Mouse (Mus musculus): ENCODE measurements around the gene Nr2f2. TPM values are rescaled to one million over a fixed set of nuclear protein-coding genes. Genes with fewer than 3 reads are reported as not detected.

Nr2f2 gene
- total RNA-seq, 2 experiments from 2014 or later = 38.9 to 45.2 TPM

DNA sequence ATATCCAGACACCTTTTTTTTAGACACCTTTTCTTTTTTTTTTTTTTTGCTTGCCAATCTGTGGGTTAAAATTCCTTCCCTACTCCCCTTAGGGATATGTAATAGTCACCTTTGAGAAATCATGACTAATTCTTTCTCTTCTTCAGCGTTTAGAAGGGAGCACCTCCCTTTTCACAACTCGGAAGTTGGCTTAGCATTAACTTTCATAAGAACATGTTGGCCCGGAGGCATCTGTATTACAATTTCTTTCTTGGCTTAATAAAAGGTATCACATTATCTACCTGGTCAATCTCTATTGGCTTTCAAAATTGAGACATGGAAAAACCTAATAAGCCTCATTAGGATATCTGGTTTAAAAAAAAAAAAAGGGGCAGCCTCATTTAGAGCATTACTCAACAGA is 14.4 kb upstream of the Nr2f2 start:
- H3K27ac ChIP-seq = no peak overlapping the region
- no peak for TF ChIP-seq CTCF (IDR thresholded peaks at IDR 0.05)
- no peak overlapping the region for H3K4me3 ChIP-seq
- no peak for DNase-seq (ENCODE audit: extremely low spot score in 1 of 2, low spot score in 2 of 2)
- intact Hi-C loops (cut with DNase I) = no loop called here

DNA sequence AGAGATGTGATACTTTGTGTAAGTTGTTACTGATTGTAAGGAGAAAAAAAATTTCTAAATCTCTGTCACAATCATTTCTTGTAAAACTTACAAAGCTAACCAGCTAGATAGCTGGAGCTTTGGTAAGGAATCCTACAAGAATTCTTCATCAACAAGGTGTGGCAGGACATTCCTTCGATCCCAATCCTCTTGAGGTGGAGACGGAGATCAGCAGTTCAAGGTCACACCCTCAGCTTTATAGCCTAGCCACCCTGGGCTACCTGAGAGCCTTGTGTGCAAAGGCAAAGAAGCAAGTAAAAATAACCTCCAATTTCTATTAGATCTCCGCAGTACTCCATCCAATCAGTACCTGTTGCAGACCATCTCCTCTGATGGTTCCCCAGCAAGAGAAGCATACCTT is 13.7 kb upstream of the Nr2f2 start:
- TF ChIP-seq CTCF (IDR thresholded peaks at IDR 0.05) = no peak

DNA sequence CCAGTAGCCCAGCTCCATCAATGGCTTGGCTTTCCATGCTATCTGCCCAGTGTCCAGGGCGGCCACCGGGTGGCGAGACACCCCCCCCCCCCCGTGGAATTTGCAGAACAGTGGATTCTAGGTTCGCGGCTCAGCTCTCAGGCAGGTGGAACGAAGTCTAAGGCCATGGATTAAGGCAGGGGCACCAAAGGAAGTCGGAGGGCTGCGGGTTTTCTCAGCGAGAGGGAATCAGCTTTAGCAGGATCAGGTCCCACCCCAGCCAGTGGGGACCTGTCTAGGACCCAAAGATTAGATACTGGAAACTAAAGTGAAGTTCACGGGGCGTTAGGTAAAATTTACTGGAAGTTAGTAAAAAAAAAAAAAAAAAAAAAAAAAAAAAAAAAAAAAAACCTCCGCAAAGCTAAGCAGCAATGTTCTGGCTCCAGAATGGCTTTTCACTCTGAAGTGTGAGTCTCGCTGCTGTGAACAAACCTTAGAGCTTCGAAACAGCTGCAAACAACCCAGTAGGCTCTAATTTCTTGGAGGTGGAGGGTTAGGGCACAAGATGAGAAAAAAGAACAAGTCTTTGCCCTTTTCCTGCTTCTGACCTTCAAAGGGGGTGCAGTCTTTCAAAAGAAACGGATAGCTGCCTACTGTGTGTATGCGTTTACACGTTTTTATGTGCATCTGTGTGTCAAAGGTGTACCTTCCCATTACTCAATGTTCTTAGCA is 4.2 kb upstream of the Nr2f2 start:
- no peak for DNase-seq (ENCODE audit: extremely low spot score in 1 of 2, low spot score in 2 of 2)
- Histone ChIP-seq H3K27ac (no peak overlapping the region), H3K4me3 (no peak overlapping the region)
- intact Hi-C loops (cut with DNase I) = no loop called here
- TF ChIP-seq CTCF (IDR thresholded peaks at IDR 0.05) = no peak

More for the DNA sequence above, 13.7 kb upstream of the Nr2f2 start:
- Histone ChIP-seq H3K4me3 (no peak overlapping the region), H3K27ac (no peak overlapping the region)
- intact Hi-C loops (cut with DNase I) = no loop called here
- DNase-seq (ENCODE audit: extremely low spot score in 1 of 2, low spot score in 2 of 2) = no peak

DNA sequence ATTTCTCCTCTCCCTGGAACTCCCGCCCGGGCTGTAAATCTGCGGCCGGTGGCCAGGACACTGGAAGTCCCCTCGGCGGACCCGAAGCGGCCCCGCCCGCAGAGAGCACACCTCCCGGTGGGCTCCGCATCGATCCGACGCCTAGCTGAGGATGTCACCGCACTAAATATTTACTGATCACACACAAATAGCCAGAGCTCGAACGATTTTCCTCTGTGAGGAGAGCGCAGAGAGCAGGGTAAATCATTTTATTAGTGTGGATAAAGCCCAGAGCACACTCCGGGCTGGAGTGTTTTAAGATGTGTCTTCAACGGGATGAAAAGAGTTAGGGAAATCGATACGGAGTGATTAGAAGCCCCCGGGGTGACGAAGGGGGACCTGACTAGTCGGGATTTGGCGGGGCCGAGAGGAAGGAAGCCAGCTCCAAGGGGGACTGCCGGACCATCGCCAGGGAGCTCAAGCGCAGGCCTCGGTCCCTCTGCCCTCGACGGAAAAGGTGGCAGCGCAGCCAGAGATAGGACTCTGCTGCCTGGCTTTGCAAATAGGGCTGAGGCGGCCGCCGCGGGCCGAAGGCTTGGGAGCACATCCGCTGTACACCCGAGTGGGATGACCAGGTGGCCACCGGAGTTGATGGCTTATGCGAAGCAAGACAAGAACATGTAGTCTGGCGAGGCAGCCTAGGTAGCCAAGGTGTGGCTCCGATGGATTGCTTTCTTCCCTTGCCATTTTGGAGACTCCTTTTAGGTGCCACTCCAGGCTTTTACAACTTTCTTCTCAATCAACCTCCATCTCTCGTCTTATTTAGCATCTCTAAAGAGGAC is 3.4 kb upstream of the Nr2f2 start:
- peak overlapping the region; percentile 59 for H3K27ac ChIP-seq

DNA sequence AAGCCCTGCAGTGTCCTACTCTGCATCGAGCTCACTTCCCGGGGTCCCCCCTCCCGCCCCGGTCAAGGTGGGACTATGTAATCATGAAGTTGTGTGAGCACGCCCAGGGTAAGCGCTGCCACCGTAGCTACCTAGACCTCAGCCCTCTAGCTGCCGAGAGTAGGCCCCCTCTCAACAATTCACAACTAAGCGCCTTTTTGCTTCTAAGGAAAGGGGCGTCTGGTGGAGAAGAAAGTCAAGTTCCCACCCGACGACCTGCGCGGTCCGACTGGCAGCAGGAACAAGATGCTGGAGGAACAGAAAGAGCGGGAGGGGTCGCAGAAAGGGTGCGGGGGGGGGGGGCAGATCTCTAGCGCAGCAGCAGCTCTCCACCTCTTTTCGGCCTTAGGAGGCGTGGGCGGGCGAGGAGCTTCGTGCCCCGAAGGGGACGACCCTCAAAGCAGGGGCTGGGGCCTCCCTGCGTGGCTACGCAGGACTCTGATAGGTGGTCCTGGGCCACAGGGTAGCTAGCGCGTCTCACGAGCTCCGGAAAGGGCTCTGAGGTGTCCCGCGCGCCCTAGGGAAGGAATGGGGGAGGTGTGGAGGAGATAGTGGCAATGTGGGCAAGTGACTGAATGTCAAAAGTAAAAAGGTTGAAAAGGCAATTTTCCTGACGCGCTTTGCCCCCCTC is 2.7 kb upstream of the Nr2f2 start:
- DNase-seq (ENCODE audit: extremely low spot score in 1 of 2, low spot score in 2 of 2) = no peak
- intact Hi-C loops (cut with DNase I) = loop anchor here (2.0 to 10.0 kb wide), 5 partner anchors 87 to 1776 kb away; no protein-coding TSS in a partner anchor
- H3K27ac ChIP-seq = peak overlapping the region; percentile 59
- H3K4me3 ChIP-seq = peak overlapping the region; percentile 21; the same call in 1 of the 2 replicates
- no peak for TF ChIP-seq CTCF (IDR thresholded peaks at IDR 0.05)

More for the DNA sequence above, 3.4 kb upstream of the Nr2f2 start:
- no peak for DNase-seq (ENCODE audit: extremely low spot score in 1 of 2, low spot score in 2 of 2)
- H3K4me3 ChIP-seq = peak overlapping the region; percentile 21
- intact Hi-C loops (cut with DNase I) = loop anchor here (2.0 to 10.0 kb wide), 5 partner anchors 88 to 1775 kb away; no protein-coding TSS in a partner anchor
- no peak for TF ChIP-seq CTCF (IDR thresholded peaks at IDR 0.05)

DNA sequence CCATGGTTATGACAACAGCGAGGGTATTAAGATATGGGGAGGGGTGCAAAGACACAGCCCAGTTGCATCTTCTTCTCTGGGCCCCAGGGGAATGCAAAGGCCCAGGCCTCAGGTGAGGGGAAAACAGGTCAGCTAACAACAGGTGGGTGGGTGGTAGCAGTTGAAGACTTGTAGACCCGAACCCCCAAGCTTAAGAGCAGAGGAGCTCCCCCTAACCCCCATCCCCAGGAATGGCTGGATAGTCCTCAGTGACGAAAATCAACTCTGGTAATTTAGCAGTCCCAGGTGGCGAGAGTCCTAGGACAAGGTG is 2.2 kb upstream of the Nr2f2 start:
- Histone ChIP-seq H3K27ac (no peak overlapping the region), H3K4me3 (no peak overlapping the region)
- no peak for DNase-seq (ENCODE audit: extremely low spot score in 1 of 2, low spot score in 2 of 2)
- no peak for TF ChIP-seq CTCF (IDR thresholded peaks at IDR 0.05)
- intact Hi-C loops (cut with DNase I) = loop anchor here (2.0 to 10.0 kb wide), 5 partner anchors 86 to 1776 kb away; no protein-coding TSS in a partner anchor

DNA sequence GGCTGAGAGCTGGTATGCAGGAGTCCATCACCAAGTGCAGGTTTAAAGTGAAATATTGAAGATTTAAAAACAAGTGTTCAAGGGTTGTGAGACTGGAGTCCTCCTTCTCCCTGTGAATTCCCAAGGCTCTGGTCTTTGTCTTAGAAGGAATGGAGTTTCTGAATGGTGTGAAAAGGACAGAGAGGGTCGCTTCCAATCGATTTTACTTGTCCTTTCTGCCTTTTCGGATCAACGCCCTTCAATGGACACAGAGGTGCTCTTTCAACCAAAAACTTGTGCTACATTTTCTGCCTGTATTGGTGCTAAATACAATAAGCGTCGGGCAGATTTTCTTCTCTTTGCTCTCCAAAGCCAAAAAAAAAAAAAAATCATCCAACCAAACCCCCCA is 1.7 kb upstream of the Nr2f2 start:
- DNase-seq (ENCODE audit: extremely low spot score in 1 of 2, low spot score in 2 of 2) = no peak
- Histone ChIP-seq H3K27ac (no peak overlapping the region), H3K4me3 (no peak overlapping the region)
- TF ChIP-seq CTCF (IDR thresholded peaks at IDR 0.05) = no peak
- intact Hi-C loops (cut with DNase I) = loop anchor here (2.0 to 10.0 kb wide), 5 partner anchors 86 to 1777 kb away; no protein-coding TSS in a partner anchor

DNA sequence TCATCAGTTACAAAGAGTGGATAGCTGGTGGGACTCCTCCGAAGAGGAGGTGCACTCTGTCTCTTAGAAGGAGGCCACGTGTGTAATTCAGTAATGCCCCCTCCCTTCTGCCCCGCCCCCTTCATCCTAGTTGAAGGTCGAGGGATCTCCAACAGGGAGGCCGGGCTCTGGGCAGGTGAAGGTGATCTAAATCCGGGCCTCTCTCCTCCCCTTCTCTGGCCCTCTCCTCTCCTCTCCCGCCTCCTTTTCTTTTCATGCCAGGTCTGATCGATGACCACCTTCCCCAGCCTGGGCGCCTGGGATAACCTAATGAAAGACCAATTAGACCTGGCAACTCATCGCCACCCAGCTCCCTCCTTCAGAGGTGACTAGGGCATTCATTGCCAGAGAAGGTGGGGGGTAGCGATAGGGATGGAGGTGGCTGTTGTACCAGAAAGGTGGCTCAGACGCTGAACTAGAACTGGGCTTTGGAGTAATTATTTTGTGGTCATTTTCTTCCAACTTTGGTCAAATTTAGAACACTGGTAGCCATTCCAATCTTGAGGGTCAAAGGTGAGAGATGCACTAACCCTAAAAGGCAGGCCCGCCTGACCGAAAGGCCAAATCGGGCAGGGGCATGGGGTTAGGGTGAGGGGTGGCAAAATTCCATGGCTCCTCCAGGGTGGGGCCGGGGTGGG is 1.2 kb upstream of the Nr2f2 start:
- intact Hi-C loops (cut with DNase I) = loop anchor here (2.0 to 10.0 kb wide), 5 partner anchors 85 to 1777 kb away; no protein-coding TSS in a partner anchor
- Histone ChIP-seq H3K27ac (no peak overlapping the region; the same call in 1 of the 2 replicates), H3K4me3 (no peak overlapping the region)
- no peak for TF ChIP-seq CTCF (IDR thresholded peaks at IDR 0.05)
- DNase-seq (ENCODE audit: extremely low spot score in 1 of 2, low spot score in 2 of 2) = no peak

DNA sequence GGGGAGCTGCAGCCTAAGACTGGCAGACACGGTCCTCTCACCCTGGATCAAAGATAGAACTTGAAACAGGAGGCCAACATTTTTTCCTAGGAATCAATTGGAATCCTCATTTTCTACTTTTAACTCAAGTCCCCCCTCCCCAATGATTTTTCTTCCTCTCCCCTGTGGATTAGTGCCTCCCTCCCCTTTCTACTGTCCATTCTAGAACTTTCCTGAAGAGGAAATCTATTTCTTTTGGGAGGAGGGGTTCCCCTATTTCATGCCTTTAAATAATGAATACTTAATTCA is 217 bp upstream of the Nr2f2 start:
- no peak for DNase-seq (ENCODE audit: extremely low spot score in 1 of 2, low spot score in 2 of 2)
- no peak overlapping the region for H3K4me3 ChIP-seq
- no peak for TF ChIP-seq CTCF (IDR thresholded peaks at IDR 0.05)
- intact Hi-C loops (cut with DNase I) = loop anchor here (5.0 to 10.0 kb wide), 4 partner anchors 84 to 1778 kb away; no protein-coding TSS in a partner anchor
- H3K27ac ChIP-seq = peak overlapping the region; percentile 15; the same call in 1 of the 2 replicates

DNA sequence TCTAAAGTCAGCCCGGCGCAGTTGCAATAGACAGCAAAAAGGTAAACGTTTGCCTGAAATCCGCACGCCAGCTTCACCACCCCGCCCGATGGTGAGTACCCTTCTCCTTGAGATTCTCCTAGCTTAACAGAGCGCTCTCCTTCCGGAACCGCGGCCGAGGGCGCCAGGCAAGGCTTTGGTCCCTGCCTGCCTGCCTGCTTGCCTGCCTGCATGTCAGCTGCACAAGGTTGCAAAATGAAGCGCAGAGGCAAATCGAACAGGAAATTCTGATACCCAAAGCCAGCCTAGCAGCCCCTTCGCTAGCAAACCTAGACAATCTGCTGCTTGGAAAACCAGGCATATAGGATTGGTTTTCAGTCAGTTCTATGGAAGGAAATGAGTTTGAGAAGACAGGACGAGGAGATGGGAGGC is 1.1 kb downstream of the Nr2f2 start:
- intact Hi-C loops (cut with DNase I) = loop anchor here (5.0 to 10.0 kb wide), 4 partner anchors 83 to 1779 kb away; no protein-coding TSS in a partner anchor
- TF ChIP-seq CTCF (IDR thresholded peaks at IDR 0.05) = no peak
- H3K4me3 ChIP-seq = peak overlapping the region; percentile 36
- DNase-seq (ENCODE audit: extremely low spot score in 1 of 2, low spot score in 2 of 2) = no peak
- H3K27ac ChIP-seq = peak overlapping the region; percentile 33

DNA sequence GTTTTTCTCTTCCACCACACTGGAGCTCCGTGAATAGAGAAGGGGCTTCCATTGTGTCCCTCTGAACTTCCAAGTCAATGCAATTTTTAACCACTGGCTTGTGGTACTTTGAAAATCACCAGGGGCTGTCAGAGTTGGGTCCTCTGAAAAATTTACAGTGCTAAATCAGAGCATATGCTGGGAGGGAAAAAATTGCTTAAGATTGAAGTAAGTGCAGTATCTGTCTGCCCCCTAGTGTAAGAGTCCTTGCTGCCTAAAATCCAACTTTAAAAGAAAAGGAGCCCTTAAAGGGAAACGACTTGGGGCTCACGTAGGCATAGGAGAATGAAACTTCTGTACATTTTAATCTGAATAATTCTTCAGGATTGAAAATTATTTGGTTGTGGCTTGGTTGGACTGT is 1.7 kb downstream of the Nr2f2 start:
- TF ChIP-seq CTCF (IDR thresholded peaks at IDR 0.05) = peak; percentile 62
- intact Hi-C loops (cut with DNase I) = loop anchor here (5.0 to 10.0 kb wide), 6 partner anchors 37 to 1780 kb away; no protein-coding TSS in a partner anchor
- Histone ChIP-seq H3K4me3 (peak overlapping the region; percentile 36), H3K27ac (no peak overlapping the region)
- no peak for DNase-seq (ENCODE audit: extremely low spot score in 1 of 2, low spot score in 2 of 2)
